Mouse (Mus musculus): ENCODE measurements around the gene R3hdm1. TPM values are rescaled to one million over a fixed set of nuclear protein-coding genes. Genes with fewer than 3 reads are reported as not detected.
"Not testable (repeated sequence)": the region's sequence is repeated elsewhere in the genome, so short reads cannot be mapped to it uniquely, and the experiment has no call there.

R3hdm1 gene
- polyA plus RNA-seq, 1 experiment from 2014 or later: 80.5 TPM

DNA sequence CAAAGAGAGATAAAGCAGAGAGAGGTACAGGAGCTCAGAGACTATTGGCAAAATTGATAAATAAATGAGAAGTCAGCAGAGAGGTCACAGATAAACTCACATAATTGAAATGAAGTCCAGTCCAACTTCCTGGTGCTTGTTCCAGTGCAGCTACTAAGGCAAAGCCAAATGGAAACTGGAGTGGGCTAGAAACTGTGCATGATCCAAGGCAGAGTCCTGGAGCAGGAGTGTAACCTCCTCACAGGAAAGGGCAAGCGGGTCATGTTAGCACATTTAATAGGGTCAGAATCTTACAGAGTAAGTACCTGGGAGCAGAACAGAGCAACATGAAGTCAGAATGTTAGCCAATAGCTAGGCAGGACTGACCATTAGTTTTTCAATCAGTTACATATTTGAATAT lies 24.5 kb upstream of the R3hdm1 start:
- ATAC-seq (ENCODE audit: low read depth): no peak
- Histone ChIP-seq H3K9ac (no peak overlapping the region), H3K4me3 (no peak overlapping the region), H3K27ac (replicated peaks) (no peak overlapping the region), H3K4me2 (no peak overlapping the region), H3K27me3 (no peaks in the 10 kb centered on the region), H3K36me3 (0 out of 2 replicates have a peak, but pooled peaks cover 3% of the 10 kb centered on the region), H3K9me3 (no peaks in the 10 kb centered on the region), H3K4me1 (replicated peaks) (peaks cover 9% of the 10 kb centered on the region)
- WGBS: 96% methylated on average over 1 of the region's 1 CpGs

DNA sequence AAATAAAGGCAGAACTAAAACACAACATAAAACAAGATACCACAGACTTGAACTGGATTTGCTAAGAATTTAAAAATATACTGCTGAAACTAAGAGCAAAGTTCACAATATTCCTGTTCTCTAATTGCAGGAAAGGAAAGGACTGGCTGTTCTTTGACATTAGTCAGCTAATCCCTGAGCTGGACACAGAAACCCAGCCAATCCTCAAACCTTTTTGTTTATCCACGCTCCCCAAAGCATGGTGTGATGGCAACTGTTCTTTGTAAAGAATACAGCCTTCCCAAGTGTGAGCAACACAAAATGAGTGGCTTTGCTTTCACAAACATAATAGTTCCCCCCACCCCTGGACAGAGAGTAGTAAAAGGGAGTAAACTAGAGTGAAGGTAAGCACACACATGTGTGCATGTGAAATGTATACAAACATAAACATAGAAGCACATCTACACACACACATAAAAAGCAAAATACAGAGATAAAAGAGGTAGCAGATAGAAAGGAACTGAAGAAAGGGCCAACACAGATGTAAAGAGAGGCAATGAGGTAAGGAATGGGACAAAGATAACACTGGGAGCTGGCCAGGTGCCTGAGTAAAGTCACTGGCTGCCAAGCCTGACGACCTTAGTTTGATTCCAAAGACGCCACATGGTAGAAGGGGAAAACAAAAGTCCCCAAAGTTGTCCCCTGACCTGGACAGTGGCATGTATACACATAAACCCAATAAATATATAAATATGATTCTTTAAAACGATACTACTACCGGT lies 22.0 kb upstream of the R3hdm1 start:
- no peaks in the 10 kb centered on the region for H3K27me3 ChIP-seq
- no peak overlapping the region for H3K9ac ChIP-seq
- H3K27ac ChIP-seq (replicated peaks): no peak overlapping the region
- no peak for ATAC-seq (ENCODE audit: low read depth)
- WGBS: 83% methylated on average over 5 of the region's 5 CpGs
- peaks cover 9% of the 10 kb centered on the region for H3K4me1 ChIP-seq (replicated peaks)
- no peak overlapping the region for H3K4me2 ChIP-seq
- H3K9me3 ChIP-seq: no peaks in the 10 kb centered on the region
- no peak overlapping the region for H3K4me3 ChIP-seq
- H3K36me3 ChIP-seq: 0 out of 2 replicates have a peak, but pooled peaks cover 3% of the 10 kb centered on the region

DNA sequence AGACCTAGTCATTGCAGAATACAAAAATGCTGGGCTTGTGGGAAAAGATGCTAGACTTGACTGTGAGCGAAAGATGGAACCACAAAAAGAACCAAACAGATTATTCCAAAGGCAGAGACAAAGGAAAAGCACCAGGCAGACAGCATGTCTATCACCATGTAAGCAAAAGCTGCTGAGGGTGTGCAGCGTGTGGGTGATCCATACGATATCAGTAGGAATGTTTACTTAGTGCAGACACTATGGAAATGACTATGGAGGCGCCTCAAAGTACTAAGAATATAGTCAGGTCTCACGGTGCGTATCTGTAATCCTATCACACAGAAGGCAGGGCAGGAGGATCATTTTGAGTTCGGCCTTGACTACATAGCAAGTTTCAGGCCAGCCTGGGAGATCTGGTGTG lies 21.2 kb upstream of the R3hdm1 start:
- Histone ChIP-seq H3K27me3 (no peaks in the 10 kb centered on the region), H3K9me3 (no peaks in the 10 kb centered on the region), H3K36me3 (0 out of 2 replicates have a peak, but pooled peaks cover 3% of the 10 kb centered on the region), H3K27ac (replicated peaks) (no peak overlapping the region), H3K4me3 (no peak overlapping the region), H3K4me1 (replicated peaks) (peaks cover 9% of the 10 kb centered on the region), H3K4me2 (no peak overlapping the region), H3K9ac (no peak overlapping the region)
- ATAC-seq (ENCODE audit: low read depth): no peak
- WGBS: 92% methylated on average over 7 of the region's 7 CpGs

DNA sequence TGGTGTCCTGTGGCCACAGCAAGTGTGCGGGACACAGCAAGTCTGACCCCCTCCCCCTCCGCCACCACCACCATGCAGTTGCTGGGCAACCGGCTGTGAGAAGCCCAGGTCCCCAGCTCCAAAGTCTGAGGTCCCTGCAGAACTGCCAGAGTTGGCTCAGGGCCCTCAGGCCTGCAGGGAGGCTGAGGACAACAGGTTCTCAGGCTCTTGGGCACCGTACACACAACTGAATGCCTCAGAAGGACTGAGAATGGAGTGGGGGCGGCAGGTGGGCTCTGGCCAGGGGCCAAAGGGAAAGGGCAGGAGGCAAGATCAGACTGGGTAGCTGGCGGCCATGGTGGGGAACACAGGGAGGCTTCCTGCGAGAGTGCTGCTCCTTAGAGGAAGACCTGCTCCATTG lies 20.3 kb upstream of the R3hdm1 start:
- H3K27me3 ChIP-seq: no peaks in the 10 kb centered on the region
- 0 out of 2 replicates have a peak, but pooled peaks cover 3% of the 10 kb centered on the region for H3K36me3 ChIP-seq
- no peak overlapping the region for H3K4me3 ChIP-seq
- H3K9ac ChIP-seq: no peak overlapping the region
- H3K9me3 ChIP-seq: no peaks in the 10 kb centered on the region
- no peak for ATAC-seq (ENCODE audit: low read depth)
- peaks cover 9% of the 10 kb centered on the region for H3K4me1 ChIP-seq (replicated peaks)
- 72% methylated on average over 7 of the region's 7 CpGs for WGBS
- no peak overlapping the region for H3K27ac ChIP-seq (replicated peaks)
- H3K4me2 ChIP-seq: no peak overlapping the region

DNA sequence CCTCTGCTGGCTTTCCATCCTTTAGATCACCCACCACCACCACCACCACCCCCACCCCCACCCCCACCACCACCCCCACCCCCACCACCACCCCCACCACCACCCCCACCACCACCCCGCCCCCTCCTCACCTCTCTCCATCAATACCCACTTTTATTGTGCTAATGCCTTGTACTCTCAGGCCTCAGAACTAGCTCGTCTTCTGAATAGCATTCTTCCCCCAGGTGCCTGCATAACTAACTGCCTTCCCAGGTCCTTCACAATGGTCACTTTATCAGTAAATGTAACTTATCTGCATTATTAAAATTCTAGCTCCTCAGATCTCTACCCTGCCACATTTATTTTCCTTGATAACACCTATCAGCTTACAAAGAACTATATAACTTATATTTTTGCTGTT lies 8.4 kb upstream of the R3hdm1 start:
- no peak overlapping the region for H3K27ac ChIP-seq (replicated peaks)
- 46% methylated on average over 2 of the region's 2 CpGs for WGBS

DNA sequence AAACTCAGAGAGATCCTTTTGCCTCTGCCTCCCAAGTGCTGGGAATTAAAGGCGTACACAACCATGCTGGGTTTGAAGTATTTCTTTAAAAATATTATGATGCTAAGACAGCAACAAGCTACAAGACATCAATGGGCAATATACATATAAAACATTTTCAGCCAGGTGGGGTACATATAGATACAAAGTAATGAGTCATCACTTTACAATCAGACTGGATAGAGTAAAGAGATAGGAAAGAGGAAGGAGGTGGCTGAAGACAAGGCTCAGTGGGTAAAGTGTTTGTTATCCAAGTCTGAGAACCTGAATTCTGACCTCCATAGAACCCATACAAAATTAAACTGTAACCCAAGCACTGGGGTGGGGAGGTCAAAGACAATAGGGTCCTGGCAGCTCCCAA lies 4.8 kb upstream of the R3hdm1 start:
- WGBS: 88% methylated on average over 1 of the region's 1 CpGs

More for the DNA sequence above, 8.4 kb upstream of the R3hdm1 start:
- Histone ChIP-seq H3K4me2 (no peak overlapping the region), H3K9ac (no peak overlapping the region), H3K4me3 (no peak overlapping the region), H3K27me3 (no peaks in the 10 kb centered on the region), H3K36me3 (peaks cover 10% of the 10 kb centered on the region), H3K4me1 (replicated peaks) (no peaks in the 10 kb centered on the region), H3K9me3 (no peaks in the 10 kb centered on the region)
- ATAC-seq (ENCODE audit: low read depth): no peak

DNA sequence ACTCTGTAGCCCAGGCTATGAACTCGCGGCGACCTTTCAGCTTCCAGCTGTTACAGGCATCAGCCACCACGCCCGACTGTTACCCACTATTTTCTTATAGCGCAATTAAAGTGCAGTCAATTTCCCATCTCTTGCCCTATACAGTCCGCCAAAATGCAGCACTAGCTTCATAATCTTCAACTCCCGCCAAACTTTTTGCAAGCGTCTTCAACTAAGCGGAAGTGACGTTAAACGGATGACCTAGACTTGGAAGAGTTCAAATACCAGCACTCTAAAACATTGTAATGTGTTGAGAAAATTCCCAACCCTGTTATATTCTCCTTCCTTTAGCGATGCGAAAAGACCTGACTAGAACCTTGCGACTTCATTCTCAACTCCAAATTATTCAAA lies 855 bp upstream of the R3hdm1 start:
- Histone ChIP-seq H3K9ac (peak overlapping the region; percentile 53; the same call in 1 of the 2 replicates), H3K36me3 (no peaks in the 10 kb centered on the region), H3K4me3 (peak overlapping the region; percentile 94), H3K9me3 (no peaks in the 10 kb centered on the region), H3K4me2 (peak overlapping the region; percentile 62), H3K4me1 (replicated peaks) (peaks cover 28% of the 10 kb centered on the region), H3K27ac (replicated peaks) (peak overlapping the region; percentile 94), H3K27me3 (no peaks in the 10 kb centered on the region)
- ATAC-seq (ENCODE audit: low read depth): peak; percentile 44
- WGBS: under 1% methylated on average over 15 of the region's 15 CpGs

More for the DNA sequence above, 4.8 kb upstream of the R3hdm1 start:
- Histone ChIP-seq H3K27me3 (no peaks in the 10 kb centered on the region), H3K9me3 (no peaks in the 10 kb centered on the region), H3K4me1 (replicated peaks) (peaks cover 4% of the 10 kb centered on the region; the same call in 1 of the 2 replicates), H3K4me3 (no peak overlapping the region), H3K4me2 (no peak overlapping the region), H3K27ac (replicated peaks) (no peak overlapping the region), H3K36me3 (no peaks in the 10 kb centered on the region), H3K9ac (no peak overlapping the region)
- ATAC-seq (ENCODE audit: low read depth): no peak

DNA sequence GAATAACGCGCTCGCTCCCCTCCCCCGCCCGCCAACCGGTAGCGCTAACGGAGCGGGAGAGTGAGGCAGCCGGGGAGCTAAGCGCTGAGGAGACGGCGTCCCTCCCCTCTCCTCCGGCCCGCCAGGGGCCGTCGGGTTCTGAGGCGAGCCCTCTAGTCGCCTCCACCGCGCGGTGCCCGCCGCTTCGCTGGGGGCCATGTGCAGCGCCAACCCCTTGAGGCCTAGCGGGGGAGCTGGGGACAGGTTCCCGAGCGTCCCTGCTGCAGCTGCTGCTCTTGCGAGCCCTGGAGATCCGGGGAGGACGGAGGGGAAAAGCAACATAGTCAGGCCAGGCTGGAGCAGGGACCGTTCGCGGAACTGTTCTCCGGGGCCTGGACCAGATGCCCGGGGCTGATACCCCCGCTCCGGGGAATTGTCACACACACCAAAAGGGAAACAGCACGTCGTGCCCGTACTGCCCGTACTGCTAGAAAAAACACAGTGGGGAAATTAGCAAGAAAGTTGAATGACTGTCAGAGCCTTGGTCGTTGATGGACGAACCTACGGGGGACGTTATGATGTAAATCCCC lies 503 bp downstream of the R3hdm1 start:
- no peaks in the 10 kb centered on the region for H3K36me3 ChIP-seq
- H3K4me1 ChIP-seq (replicated peaks): peaks cover 28% of the 10 kb centered on the region
- H3K27me3 ChIP-seq: no peaks in the 10 kb centered on the region
- H3K27ac ChIP-seq (replicated peaks): peak overlapping the region; percentile 97
- H3K4me3 ChIP-seq: peak overlapping the region; percentile 94
- H3K9ac ChIP-seq: peak overlapping the region; percentile 95
- H3K9me3 ChIP-seq: no peaks in the 10 kb centered on the region
- H3K4me2 ChIP-seq: peak overlapping the region; percentile 76
- ATAC-seq (ENCODE audit: low read depth): peak; percentile 72
- under 1% methylated on average over 46 of the region's 47 CpGs for WGBS

DNA sequence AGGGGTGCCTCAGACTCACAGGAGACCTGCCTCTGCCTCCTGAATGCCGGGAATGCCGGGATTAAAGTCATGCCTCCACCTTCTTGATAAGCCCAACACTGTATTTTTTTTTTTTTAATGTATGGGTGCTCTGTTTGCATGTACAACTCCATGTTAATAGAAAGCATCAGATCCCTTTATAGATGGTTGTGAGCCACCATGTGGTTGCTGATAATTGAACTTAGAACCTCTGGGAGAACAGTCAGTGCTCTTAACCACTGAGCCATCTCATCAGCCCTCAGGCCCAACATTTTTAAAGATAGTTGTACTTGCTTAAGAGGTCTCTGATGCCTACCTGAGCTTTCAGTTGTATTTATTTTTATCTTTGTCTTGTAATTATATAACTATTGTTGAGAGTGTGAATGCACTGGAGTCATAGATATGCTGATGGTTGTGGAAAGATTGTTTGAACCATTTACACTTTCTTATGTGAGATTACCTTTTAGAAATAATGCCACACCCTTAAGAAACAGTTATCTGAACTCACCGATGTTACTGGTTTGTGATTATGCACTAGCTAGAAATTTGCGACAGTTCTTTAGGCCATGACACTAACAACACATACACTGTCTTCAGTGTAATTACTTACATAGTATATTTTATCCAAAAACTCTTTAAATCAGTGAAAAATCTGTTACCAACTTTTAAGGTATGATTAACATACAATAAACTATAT lies 18.0 kb downstream of the R3hdm1 start:
- no peak overlapping the region for H3K9ac ChIP-seq
- no peak for ATAC-seq (ENCODE audit: low read depth)
- H3K9me3 ChIP-seq: no peaks in the 10 kb centered on the region
- no peaks in the 10 kb centered on the region for H3K4me1 ChIP-seq (replicated peaks)
- H3K36me3 ChIP-seq: no peaks in the 10 kb centered on the region
- no peaks in the 10 kb centered on the region for H3K27me3 ChIP-seq
- H3K4me3 ChIP-seq: no peak overlapping the region
- no peak overlapping the region for H3K27ac ChIP-seq (replicated peaks)
- H3K4me2 ChIP-seq: no peak overlapping the region
- 94% methylated on average over 4 of the region's 4 CpGs for WGBS

DNA sequence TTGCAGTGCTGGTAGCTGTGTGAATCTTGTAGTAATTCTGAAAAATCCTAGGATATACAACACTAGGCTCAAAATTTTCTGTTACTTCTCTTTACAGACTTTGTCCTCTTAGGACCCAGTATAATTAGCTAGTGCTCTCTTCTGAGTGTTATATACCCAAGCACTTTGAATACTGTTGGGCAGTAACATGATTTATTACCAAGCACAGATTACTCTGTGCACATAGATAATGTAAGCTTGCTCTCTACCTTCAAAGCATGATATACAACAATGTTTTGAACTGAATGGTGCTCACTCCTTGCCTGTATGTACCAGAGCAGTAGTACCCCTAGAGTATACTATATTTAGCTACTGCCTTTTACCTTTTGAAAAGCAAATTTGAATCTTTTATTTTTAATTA lies 33.1 kb downstream of the R3hdm1 start:
- not testable (repeated sequence) for H3K36me3 ChIP-seq; ATAC-seq (ENCODE audit: low read depth)

DNA sequence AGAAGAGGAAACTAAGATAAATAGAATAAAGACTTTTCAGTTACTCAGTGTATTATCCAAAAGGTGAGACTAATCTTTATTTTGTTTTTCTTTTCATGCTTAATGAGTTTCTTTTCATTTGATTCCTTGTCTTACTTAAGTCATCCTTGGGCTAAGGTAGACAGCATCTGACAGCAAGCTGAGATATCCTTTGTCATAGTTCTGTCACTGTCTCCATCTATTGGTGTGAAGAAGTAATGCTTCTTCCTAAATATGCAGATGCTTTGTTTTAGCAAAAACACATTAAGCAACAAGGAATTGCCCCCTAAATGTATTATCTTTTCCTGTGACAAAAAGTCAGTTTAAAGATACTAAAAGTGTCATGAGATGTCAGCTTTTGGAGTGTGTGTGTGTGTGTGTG lies 37.9 kb downstream of the R3hdm1 start:
- Histone ChIP-seq H3K4me1 (replicated peaks) (no peaks in the 10 kb centered on the region), H3K9ac (no peak overlapping the region), H3K4me3 (no peak overlapping the region), H3K9me3 (no peaks in the 10 kb centered on the region), H3K27ac (replicated peaks) (no peak overlapping the region), H3K27me3 (no peaks in the 10 kb centered on the region), H3K4me2 (no peak overlapping the region), H3K36me3 (no peaks in the 10 kb centered on the region)
- ATAC-seq (ENCODE audit: low read depth): no peak

More for the DNA sequence above, 33.1 kb downstream of the R3hdm1 start:
- H3K9me3 ChIP-seq; H3K27ac ChIP-seq (replicated peaks); H3K27me3 ChIP-seq; H3K4me1 ChIP-seq (replicated peaks); H3K4me2 ChIP-seq; H3K4me3 ChIP-seq; H3K9ac ChIP-seq: not testable (repeated sequence)

DNA sequence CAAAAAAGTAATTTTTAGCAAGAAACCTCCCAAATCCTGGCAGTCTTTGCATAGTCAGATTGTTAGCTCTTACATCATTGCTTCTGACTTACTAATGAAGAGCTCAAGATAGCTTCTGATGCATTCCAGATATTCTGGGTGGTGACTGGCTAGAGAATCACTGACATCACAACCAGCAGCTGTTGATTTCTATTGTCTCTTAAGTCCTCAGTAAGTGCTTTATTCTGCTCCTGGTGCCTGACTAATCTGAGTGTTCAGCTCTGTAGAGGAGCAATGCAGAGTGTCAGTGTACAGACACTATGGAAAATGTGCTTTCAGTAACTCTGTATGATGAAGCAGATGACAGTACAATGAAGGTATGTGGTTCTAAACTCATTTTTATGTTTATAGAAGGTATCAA lies 38.6 kb downstream of the R3hdm1 start:
- Histone ChIP-seq H3K9me3 (no peaks in the 10 kb centered on the region), H3K4me3 (no peak overlapping the region), H3K4me1 (replicated peaks) (no peaks in the 10 kb centered on the region), H3K4me2 (no peak overlapping the region), H3K36me3 (no peaks in the 10 kb centered on the region), H3K9ac (no peak overlapping the region), H3K27me3 (no peaks in the 10 kb centered on the region), H3K27ac (replicated peaks) (no peak overlapping the region)
- no peak for ATAC-seq (ENCODE audit: low read depth)

All from neural tube, embryonic 13.5 days (tissue).